Mouse (Mus musculus) embryonic facial prominence, embryonic 13.5 days (tissue): Measurements from ENCODE around the gene Iffo1. TPM values are rescaled to one million over a fixed set of nuclear protein-coding genes. Genes with fewer than 3 reads are reported as not detected.
"Not testable (repeated sequence)": the region's sequence is repeated elsewhere in the genome, so short reads cannot be mapped to it uniquely, and the experiment has no call there.

ENCODE experiments used
- ATAC-seq: fragments of 200-750 bp; cut with Nextera tagmentation; 2 replicates; pipeline ENCODE4 v1.8.0; 2017; ENCODE audit warnings: low read depth; ENCODE audit not compliant: insufficient number of reproducible peaks, insufficient read depth, low FRiP score, low TSS enrichment
- H3K27ac ChIP-seq: fragments of 300-500 bp; sonication (generic); 2 replicates; pipeline ENCODE4 v1.5.1; 2015; ENCODE audit warnings: moderate library complexity, mild to moderate bottlenecking, inconsistent platforms
- H3K27me3 ChIP-seq: fragments of 300-500 bp; sonication (generic); 2 replicates; pipeline ENCODE4 v1.6.1; 2015; ENCODE audit warnings: mild to moderate bottlenecking, inconsistent platforms
- H3K36me3 ChIP-seq: fragments of 300-500 bp; sonication (generic); 2 replicates; pipeline ENCODE4 v1.6.1; 2015; ENCODE audit warnings: mild to moderate bottlenecking, inconsistent platforms
- H3K4me1 ChIP-seq: fragments of 300-500 bp; sonication (generic); 2 replicates; pipeline ENCODE4 v1.6.1; 2015; ENCODE audit warnings: inconsistent platforms
- H3K4me2 ChIP-seq: fragments of 300-500 bp; sonication (generic); 2 replicates; pipeline ENCODE4 v1.6.1; 2015; ENCODE audit warnings: moderate library complexity, mild to moderate bottlenecking, inconsistent platforms
- H3K4me3 ChIP-seq: fragments of 300-500 bp; sonication (generic); 2 replicates; pipeline ENCODE4 v1.5.1; 2015; ENCODE audit warnings: mild to moderate bottlenecking, inconsistent platforms
- H3K9ac ChIP-seq: fragments of 300-500 bp; sonication (generic); 2 replicates; pipeline ENCODE4 v1.6.1; 2015; ENCODE audit warnings: mild to moderate bottlenecking, inconsistent platforms
- H3K9me3 ChIP-seq: fragments of 300-500 bp; sonication (generic); 2 replicates; pipeline ENCODE4 v1.6.1; 2016; ENCODE audit warnings: inconsistent platforms
- WGBS: fragments of 180-500 bp; shearing (Covaris S2); methylation state at CpG from one replicate; pipeline ENCODE4 v1.1.7; 2015; ENCODE audit warnings: mixed read lengths; 5-methylcytosine and 5-hydroxymethylcytosine counted together
- polyA plus RNA-seq: library from polyadenylated mRNA; unstranded; fragments of >200 nt; fragmentation: Nextera tagmentation; extraction: Ambion mirVana; gene quantifications from 2 replicates; pipeline ENCODE4 v1.2.1, GENCODE M21; 2015

The Iffo1 gene
- polyA plus RNA-seq, 1 experiment from 2014 or later: 17.6 TPM

- Histone ChIP-seq H3K9ac (0 out of 2 replicates have a peak overlapping the region, but pooled peaks have one; percentile 27), H3K27ac (no peak overlapping the region), H3K9me3 (no peaks in the 10 kb centered on the region), H3K4me1 (peaks cover 3% of the 10 kb centered on the region; the same call in 1 of the 2 replicates), H3K36me3 (peaks cover 54% of the 10 kb centered on the region), H3K4me3 (no peak overlapping the region), H3K27me3 (no peaks in the 10 kb centered on the region), H3K4me2 (no peak overlapping the region)
- 87% methylated on average over 4 of the region's 4 CpGs for WGBS
- ATAC-seq: no peak
Observed at GRCm38 (mm10) chr6:125153682-125154081, 8.6 kb downstream of the Iffo1 start.

DNA sequence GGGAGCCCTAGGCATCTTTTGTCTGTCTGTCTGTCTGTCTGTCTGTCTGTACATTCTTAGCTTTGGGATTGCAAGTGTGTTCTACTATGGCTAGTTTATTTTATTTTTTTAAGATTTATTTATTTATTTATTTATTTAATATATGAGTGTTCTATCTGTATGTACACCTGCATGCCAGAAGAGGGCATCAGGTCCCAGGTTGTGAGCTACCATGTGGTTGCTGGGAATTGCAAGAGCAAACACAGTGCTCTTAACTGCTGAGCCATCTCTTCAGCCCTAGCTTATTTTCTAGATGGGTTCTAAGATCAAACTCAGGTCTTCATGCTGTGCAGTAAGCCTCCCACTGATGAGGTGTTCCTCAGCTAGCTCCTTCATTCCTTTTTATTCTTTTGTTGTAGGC is 9.5 kb downstream of the Iffo1 start:
- H3K27ac ChIP-seq: no peak overlapping the region
- H3K4me2 ChIP-seq: no peak overlapping the region
- no peak for ATAC-seq
- no peak overlapping the region for H3K4me3 ChIP-seq
- H3K27me3 ChIP-seq: no peaks in the 10 kb centered on the region
- H3K9ac ChIP-seq: no peak overlapping the region
- no peaks in the 10 kb centered on the region for H3K9me3 ChIP-seq
- peaks cover 59% of the 10 kb centered on the region for H3K36me3 ChIP-seq
- no peaks in the 10 kb centered on the region for H3K4me1 ChIP-seq

- Histone ChIP-seq H3K4me1 (no peaks in the 10 kb centered on the region), H3K4me3 (no peak overlapping the region), H3K9me3 (no peaks in the 10 kb centered on the region), H3K27me3 (no peaks in the 10 kb centered on the region), H3K27ac (no peak overlapping the region), H3K36me3 (peaks cover 66% of the 10 kb centered on the region), H3K9ac (no peak overlapping the region; the same call in 1 of the 2 replicates), H3K4me2 (no peak overlapping the region)
- no peak for ATAC-seq
- 83% methylated on average over 8 of the region's 8 CpGs for WGBS
Observed at GRCm38 (mm10) chr6:125155262-125155661, 10.2 kb downstream of the Iffo1 start.

GRCm38 (mm10) chr6:125156491-125156890 is 11.4 kb downstream of the Iffo1 start:
- Histone ChIP-seq H3K4me3 (no peak overlapping the region), H3K36me3 (peaks cover 71% of the 10 kb centered on the region), H3K4me1 (peaks cover 9% of the 10 kb centered on the region), H3K27ac (no peak overlapping the region), H3K9me3 (no peaks in the 10 kb centered on the region), H3K27me3 (no peaks in the 10 kb centered on the region), H3K9ac (no peak overlapping the region), H3K4me2 (no peak overlapping the region)
- ATAC-seq: no peak
- WGBS: 94% methylated on average over 3 of the region's 3 CpGs

DNA sequence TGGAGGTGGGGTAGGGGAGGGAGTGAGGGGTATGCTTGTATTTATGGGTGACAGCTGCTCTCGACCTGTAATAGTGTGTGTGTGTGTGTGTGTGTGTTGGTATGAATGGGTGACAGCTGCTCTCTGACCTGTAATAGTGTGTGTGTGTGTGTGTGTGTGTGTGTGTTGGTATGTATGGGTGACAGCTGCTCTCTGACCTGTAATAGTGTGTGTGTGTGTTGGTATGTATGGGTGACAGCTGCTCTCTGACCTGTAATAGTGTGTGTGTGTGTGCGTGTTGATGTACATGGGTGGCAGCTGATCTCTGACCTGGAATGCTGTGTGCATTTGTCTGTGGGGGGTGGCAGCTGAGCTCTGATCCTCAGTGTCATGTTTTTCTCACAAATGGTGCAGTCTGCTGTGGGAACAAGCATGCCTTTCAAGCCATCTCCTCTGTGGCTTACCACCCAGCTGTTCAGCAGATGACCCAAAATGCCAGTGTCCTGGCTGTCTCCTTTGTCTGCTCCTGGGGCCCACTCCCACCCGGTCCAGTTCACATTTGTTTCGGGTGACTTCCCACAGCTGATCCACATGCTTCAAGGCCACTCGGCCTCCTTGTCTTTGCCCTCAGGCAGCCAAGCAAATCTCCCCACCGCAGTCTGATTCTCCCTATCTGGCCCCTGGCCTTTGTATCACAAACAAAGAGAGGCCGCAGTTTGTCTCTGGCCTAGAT is 12.0 kb downstream of the Iffo1 start:
- H3K27ac ChIP-seq: peak overlapping the region; percentile 2; the same call in 1 of the 2 replicates

DNA sequence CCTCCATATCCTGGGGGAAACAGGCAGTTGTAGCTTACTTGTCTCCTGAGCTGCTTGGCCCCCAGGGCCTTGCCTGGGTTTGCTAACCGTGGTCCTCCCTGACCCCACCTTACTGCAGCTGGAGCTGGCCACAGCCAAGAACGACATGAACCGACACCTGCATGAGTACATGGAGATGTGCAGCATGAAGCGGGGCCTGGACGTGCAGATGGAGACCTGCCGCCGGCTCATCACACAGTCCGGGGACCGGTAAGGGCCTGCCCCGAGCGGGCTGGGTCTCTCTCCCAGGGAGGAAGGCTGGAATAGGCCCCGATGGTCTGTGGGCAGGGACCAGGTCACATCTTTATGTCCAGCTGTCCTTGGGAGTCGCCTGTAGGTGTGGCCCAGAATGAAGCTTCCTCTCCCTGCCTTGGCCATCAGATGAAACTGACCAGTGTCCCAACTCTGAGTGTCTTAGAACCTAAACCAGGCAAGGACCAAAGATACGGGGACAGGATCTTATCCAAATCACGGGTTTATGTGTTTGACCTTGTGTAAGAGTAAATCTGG is 14.0 kb downstream of the Iffo1 start:
- H3K27ac ChIP-seq: no peak overlapping the region
- H3K4me2 ChIP-seq: no peak overlapping the region
- no peak overlapping the region for H3K4me3 ChIP-seq
- H3K9me3 ChIP-seq: no peaks in the 10 kb centered on the region
- no peaks in the 10 kb centered on the region for H3K27me3 ChIP-seq
- H3K36me3 ChIP-seq: peaks cover 64% of the 10 kb centered on the region
- WGBS: 82% methylated on average over 15 of the region's 15 CpGs
- ATAC-seq: no peak
- H3K9ac ChIP-seq: no peak overlapping the region
- peaks cover 26% of the 10 kb centered on the region for H3K4me1 ChIP-seq

More for the DNA sequence above, 12.0 kb downstream of the Iffo1 start:
- H3K36me3 ChIP-seq: peaks cover 69% of the 10 kb centered on the region
- H3K9me3 ChIP-seq: no peaks in the 10 kb centered on the region
- H3K4me3 ChIP-seq: no peak overlapping the region
- no peak for ATAC-seq
- H3K9ac ChIP-seq: no peak overlapping the region
- H3K4me1 ChIP-seq: peaks cover 12% of the 10 kb centered on the region
- no peak overlapping the region for H3K4me2 ChIP-seq
- H3K27me3 ChIP-seq: no peaks in the 10 kb centered on the region
- 49% methylated on average over 7 of the region's 7 CpGs for WGBS

DNA sequence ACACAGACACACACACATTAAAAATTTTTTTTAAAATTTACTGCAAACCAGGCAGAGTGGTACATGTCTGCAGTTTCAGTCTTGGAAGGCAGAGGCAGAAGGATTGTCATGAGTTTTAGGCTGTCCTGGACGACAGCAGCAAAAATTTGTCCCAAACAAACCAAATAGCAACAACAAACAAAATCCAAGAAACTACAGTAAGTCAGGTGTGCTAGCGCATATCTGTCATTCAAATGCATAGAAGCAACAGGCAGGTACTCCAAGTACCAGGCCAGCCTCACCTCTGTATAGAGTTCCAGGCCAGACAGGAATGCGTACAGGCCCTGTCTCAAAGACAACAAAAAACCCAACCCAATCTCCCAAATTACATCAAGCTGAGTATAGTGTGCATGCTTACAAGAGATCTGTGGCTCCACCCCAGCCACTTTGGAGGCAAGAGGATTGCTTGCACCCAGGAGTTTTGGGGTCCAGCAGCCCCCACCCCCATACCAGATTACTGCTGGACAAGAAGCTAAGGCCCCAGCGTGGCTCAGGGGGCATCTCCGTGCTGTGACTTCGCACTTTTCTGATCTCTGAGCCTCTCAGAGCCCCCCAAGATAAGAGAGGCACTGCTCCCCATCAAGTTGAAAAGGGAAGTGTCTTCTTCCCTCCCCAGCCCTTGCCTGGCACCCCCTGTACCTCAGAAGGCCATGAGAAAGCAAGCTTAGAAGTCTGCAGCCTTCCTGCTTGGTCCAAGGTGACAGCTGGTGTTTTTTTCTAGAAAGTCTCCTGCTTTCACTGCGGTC is 14.9 kb downstream of the Iffo1 start:
- Histone ChIP-seq H3K9me3 (no peaks in the 10 kb centered on the region), H3K36me3 (peaks cover 67% of the 10 kb centered on the region), H3K27me3 (no peaks in the 10 kb centered on the region), H3K4me3 (no peak overlapping the region), H3K27ac (peak overlapping the region; percentile 69; the same call in 1 of the 2 replicates), H3K4me1 (peaks cover 31% of the 10 kb centered on the region), H3K9ac (0 out of 2 replicates have a peak overlapping the region, but pooled peaks have one; percentile 12), H3K4me2 (no peak overlapping the region)
- ATAC-seq: no peak
- WGBS: 78% methylated on average over 7 of the region's 7 CpGs

DNA sequence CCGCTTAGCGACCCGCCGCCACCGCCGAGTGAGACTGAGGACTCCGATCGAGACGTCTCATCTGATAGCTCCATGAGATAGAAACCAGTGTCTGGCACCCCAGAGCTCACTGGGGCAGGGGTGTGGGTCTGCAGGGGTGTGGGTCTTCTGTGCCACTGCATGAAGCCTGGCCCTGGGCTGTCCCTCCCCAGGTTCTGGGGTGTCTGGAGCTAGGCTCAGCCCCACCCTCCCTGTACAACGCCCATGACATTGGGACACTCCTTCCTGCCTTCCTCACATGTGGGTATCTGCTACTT is 15.5 kb downstream of the Iffo1 start:
- H3K9ac ChIP-seq: 0 out of 2 replicates have a peak overlapping the region, but pooled peaks have one; percentile 12
- H3K4me2 ChIP-seq: no peak overlapping the region
- no peak overlapping the region for H3K4me3 ChIP-seq
- ATAC-seq: no peak
- H3K27ac ChIP-seq: peak overlapping the region; percentile 69; the same call in 1 of the 2 replicates
- H3K9me3 ChIP-seq: no peaks in the 10 kb centered on the region
- H3K27me3 ChIP-seq: no peaks in the 10 kb centered on the region
- peaks cover 31% of the 10 kb centered on the region for H3K4me1 ChIP-seq
- peaks cover 65% of the 10 kb centered on the region for H3K36me3 ChIP-seq
- 59% methylated on average over 10 of the region's 10 CpGs for WGBS

- 16% methylated on average over 22 of the region's 22 CpGs for whole genome bisulfite sequencing
Observed at GRCm38 (mm10) chr6:125160854-125161760, 16.1 kb downstream of the Iffo1 start.

DNA sequence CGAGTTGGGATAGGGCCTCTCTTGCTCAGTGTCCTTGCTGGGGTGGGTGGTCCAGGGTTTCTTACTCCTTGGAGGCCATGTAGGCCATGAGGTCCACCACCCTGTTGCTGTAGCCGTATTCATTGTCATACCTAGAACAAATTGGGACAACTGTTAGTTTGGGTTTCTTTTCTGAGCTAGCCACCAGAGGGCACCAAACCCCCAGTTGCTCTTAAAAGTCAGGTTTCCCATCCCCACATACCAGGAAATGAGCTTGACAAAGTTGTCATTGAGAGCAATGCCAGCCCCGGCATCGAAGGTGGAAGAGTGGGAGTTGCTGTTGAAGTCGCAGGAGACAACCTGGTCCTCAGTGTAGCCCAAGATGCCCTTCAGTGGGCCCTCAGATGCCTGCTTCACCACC is 16.9 kb downstream of the Iffo1 start:
- ATAC-seq, H3K4me3 ChIP-seq, H3K27me3 ChIP-seq, H3K9me3 ChIP-seq, H3K4me2 ChIP-seq, H3K27ac ChIP-seq, H3K9ac ChIP-seq: not testable (repeated sequence)
- H3K4me1 ChIP-seq: peaks cover 41% of the 10 kb centered on the region
- WGBS: 7% methylated on average over 4 of the region's 5 CpGs
- peaks cover 59% of the 10 kb centered on the region for H3K36me3 ChIP-seq

More at GRCm38 (mm10) chr6:125160854-125161760, 16.1 kb downstream of the Iffo1 start:
- Histone ChIP-seq H3K4me2 (no peak overlapping the region), H3K27ac (peak overlapping the region; percentile 69), H3K9me3 (no peaks in the 10 kb centered on the region), H3K27me3 (no peaks in the 10 kb centered on the region), H3K4me3 (peak overlapping the region; percentile 3; the same call in 1 of the 2 replicates), H3K9ac (0 out of 2 replicates have a peak overlapping the region, but pooled peaks have one; percentile 44), H3K36me3 (peaks cover 59% of the 10 kb centered on the region), H3K4me1 (peaks cover 33% of the 10 kb centered on the region)
- ATAC-seq: no peak
